Mouse (Mus musculus): ENCODE data around the gene Klhl12. TPM values are rescaled to one million over a fixed set of nuclear protein-coding genes. Genes with fewer than 3 reads are reported as not detected.
"Not testable (repeated sequence)": the region's sequence is repeated elsewhere in the genome, so short reads cannot be mapped to it uniquely, and the experiment has no call there.

Klhl12 gene
- total RNA-seq, 2 experiments from 2014 or later: 37.2 to 41.5 TPM

GRCm38 (mm10) chr1:134445418-134445817, 9.9 kb upstream of the Klhl12 start:
- DNase-seq (ENCODE audit: low spot score in 2 of 2): no peak

DNA sequence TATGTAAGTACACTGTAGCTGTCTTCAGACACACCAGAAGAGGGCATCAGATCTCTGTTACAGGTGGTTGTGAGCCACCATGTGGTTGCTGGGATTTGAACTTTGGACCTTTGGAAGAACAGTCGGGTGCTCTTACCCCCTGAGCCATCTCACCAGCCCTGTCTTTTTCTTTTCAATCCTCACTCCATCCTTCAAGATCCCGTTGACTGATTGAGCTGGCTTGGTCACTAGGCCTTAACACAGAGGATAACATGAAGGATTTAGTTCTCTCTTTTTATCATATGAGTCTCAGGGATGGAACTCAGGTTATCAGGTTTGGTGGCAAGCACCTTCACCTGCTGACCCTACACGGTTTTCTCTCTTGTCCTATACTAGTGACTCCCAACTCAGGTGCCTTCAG, 6.8 kb upstream of the Klhl12 start:
- not testable (repeated sequence) for DNase-seq (ENCODE audit: low spot score in 2 of 2)

DNA sequence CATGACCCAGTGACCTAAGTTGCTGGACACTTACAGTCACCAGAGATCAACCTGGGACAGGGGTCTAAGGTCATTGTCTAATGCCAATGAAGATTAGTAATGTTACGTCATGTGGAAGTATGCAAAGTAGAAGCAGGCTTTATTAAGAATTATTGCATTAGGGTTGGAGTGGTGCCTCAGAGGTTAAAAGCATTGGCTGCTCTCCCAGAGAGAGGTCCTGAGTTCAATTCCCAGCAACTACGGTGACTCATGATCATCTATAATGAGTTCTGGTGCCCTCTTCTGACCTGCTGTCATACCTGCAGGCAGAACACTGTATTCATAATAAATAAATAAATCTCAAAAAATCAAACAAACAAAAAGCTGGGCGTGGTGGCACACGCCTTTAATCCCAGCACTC, 5.1 kb upstream of the Klhl12 start:
- DNase-seq (ENCODE audit: low spot score in 2 of 2): no peak

GRCm38 (mm10) chr1:134450986-134451385, 4.3 kb upstream of the Klhl12 start:
- peak; percentile 7 to 29 for DNase-seq (ENCODE audit: low spot score in 2 of 2)

- no peak for DNase-seq (ENCODE audit: low spot score in 2 of 2)
Measured at GRCm38 (mm10) chr1:134456060-134456459, 729 bp downstream of the Klhl12 start.

DNA sequence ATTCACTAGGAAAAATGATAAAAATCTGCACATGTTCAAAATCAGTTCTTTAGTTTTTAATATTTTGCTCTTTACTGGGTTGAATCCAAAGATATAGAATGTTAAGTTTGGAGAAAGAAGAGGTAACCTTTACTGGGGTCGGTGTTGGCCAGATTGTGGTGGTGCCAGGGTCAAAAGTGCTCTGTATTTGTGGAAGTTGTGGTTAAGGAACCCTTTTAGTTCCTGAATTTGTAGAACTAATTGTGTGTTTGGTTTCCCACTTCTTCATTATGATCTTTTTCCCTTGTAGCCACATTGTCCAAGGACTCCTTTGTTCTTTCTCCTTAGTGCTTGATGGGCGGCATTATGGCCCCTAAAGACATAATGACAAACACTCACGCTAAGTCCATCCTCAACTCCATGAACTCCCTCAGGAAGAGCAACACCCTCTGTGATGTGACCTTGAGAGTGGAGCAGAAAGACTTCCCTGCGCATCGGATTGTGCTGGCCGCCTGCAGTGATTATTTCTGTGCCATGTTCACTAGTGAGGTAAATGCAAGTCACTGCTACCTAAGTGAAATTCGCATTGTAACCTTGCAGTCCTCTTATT, 2.9 kb downstream of the Klhl12 start:
- no peak for DNase-seq (ENCODE audit: low spot score in 2 of 2)

GRCm38 (mm10) chr1:134460294-134461284, 5.3 kb downstream of the Klhl12 start:
- DNase-seq (ENCODE audit: low spot score in 2 of 2): no peak

DNA sequence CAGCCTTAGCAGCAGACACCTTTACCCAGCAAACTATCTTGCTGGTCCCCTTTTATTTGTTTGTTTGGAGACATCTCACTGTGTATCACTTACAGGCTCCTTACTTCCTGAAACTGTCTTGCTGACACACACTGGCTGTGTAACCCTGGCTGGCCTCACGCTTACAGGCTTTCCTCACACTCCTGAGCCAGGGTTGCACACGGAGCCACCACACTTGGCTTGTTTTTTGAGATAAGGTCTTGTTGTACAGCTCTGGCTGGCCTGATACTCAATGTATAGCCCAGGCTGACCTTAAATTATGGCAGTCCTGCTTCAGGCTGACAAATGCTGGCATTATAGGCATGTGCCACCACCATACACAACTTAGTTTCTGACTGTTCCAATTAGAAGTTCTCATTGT, 29.3 kb downstream of the Klhl12 start:
- DNase-seq (ENCODE audit: low spot score in 2 of 2): no peak

DNA sequence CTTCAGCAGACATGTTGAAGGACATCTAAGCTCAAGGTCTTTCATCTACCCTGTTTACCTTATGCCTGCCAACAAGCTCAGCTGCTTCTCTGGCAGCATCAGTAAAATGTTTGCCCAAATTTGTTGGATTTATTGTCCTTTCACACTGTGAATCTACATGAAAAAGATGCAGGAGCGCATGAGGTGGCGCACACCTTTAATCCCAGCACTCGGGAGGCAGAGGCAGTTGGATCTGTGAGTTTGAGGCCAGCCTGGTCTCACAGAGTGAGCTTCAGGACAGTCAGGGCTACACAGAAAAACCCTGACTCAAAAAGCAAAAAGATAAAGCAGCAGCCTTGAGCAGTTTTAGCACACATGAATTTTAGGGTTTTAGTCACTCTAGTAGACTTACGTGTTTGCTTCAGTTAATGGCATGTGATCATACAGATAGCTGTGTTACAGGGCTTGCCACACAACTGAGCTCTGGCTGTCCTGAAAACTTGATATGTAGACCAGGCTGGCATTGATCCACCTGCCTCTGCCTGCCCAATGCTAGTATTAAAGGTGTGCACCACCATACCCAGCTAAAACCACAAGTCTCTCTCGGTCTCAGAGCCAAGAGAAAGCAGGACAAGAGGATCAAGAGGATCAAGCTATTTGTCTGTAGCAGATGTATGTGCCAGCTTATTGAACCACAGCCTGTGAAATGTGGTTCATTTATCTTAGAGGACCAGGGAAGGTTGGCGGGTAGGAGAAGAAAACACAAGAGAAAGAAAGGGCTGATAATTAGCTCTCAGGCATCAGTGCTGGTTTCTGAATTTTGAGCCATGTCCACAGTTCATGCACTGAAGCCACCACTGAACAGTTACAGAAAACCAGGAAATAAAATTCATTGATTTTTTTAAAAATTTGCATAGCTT, 35.8 kb downstream of the Klhl12 start:
- no peak for DNase-seq (ENCODE audit: low spot score in 2 of 2)

- DNase-seq (ENCODE audit: low spot score in 2 of 2): no peak
Measured at GRCm38 (mm10) chr1:134492276-134492675, 36.9 kb downstream of the Klhl12 start.

- no peak for DNase-seq (ENCODE audit: low spot score in 2 of 2)
Measured at GRCm38 (mm10) chr1:134493496-134493895, 38.2 kb downstream of the Klhl12 start.

- DNase-seq (ENCODE audit: low spot score in 2 of 2): no peak
Measured at GRCm38 (mm10) chr1:134493956-134494355, 38.6 kb downstream of the Klhl12 start.

DNA sequence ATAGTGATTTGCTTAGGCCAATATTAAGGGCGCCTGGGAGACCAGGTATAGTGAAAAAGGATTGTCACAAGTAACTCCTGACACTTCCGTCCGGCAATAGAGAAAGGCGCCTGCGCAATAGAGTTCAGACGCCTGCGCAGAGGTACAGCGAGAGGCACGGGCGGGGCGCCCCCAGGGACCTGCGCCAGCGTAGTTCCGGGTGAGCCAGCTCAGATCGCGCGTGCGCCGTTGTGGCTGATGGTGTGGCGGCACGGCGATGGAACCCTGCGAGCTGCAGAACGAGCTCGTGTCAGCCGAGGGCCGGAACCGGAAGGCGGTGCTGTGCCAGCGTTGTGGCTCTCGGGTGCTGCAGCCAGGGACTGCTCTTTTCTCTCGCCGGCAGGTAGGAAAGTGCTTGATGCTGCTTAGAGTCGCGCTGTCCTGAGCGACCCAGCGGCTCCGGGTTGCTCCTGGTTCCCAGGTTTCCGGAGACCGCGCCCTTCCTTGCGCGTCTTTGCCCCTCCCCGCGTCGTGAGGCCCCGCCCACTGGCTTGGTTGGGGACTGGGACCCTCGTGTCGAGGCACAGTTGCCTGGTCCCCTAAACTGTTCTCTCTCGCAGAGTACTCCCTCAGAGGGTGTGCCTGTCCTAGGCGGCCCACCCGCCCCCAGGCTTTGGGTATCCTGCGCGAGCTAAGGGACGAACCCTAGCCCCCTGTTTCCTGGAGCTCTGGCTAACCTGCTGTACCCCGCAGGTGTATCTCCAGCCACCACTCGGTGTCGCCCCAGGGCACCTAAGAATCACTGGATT, 39.3 kb downstream of the Klhl12 start, which contains the start of gene Rabif:
Gene Rabif, plus strand, starts transcription at position 221 of the 788 bp plus-strand sequence.
- peak; percentile 99 for DNase-seq (ENCODE audit: low spot score in 2 of 2)

DNA sequence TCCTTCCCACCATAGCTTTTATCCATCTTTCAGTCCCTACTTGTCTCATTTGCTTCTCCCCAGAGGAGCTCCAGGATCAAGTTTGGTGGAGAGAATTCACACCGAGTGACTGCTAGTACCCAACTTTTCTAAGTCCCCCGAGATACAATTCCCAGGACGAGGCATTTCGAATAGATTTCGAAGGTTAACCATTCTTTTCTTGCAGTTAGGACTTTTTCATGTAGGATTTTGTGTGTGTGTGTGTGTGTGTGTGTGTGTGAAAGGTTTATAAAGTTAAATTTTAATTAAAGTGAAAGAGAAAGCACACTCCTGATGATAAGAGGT, 39.8 kb downstream of the Klhl12 start:
- DNase-seq (ENCODE audit: low spot score in 2 of 2): no peak

DNA sequence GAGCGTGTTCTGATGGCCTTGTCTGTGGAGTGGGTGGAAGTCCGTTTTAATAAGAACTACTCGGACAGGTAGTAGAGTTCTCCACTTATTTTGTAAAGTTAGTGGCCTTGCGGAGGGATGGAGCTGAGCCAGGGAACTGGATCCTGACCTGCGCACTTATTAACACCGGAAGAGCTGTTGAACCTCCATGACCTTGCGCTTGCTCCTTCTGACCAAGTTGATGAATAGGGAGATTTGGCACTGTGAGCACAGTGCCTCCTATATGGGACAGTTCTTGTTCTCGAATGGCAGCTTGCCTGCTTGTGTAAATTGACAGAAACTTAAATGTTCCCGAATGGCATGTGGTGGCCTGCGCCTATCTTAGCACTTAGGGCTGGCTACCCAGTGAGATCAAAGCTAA, 40.7 kb downstream of the Klhl12 start:
- DNase-seq (ENCODE audit: low spot score in 2 of 2): no peak

DNA sequence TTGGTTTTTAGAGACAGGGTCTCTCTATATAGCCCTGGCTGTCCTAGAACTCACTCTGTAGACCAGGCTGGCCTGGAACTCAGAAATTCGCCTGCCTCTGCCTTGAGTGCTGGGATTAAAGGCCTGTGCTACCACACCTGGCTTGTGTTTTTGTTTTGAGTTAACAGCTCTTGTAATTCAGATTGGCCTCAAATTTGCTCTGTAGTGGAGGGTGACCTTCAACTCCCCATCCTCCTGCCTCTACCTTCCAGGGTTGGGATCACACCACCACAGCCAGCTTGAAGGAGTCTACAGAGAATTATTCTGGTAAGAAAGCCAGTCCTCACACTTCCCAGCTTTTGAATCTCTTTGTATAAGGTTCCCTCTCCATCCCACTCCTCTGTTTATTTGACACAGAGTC, 45.6 kb downstream of the Klhl12 start:
- no peak for DNase-seq (ENCODE audit: low spot score in 2 of 2)

DNA sequence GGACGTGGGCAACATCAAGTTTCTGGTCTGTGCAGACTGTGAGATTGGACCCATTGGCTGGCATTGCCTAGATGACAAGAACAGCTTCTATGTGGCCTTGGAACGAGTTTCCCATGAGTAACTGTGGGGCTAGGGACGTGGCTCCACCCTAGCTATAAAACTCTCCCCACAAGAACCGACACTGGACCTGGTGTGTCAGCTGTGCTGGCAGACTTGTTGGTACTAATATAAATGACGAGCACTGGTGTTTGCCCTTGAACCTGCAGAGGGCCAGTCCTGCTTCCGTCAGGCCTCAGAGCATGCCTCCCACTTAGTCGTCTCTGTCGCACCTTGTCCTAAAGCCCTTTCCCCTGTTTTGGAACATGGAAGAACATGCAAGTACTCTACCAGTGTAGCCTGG, 50.9 kb downstream of the Klhl12 start:
- DNase-seq (ENCODE audit: low spot score in 2 of 2): no peak

DNA sequence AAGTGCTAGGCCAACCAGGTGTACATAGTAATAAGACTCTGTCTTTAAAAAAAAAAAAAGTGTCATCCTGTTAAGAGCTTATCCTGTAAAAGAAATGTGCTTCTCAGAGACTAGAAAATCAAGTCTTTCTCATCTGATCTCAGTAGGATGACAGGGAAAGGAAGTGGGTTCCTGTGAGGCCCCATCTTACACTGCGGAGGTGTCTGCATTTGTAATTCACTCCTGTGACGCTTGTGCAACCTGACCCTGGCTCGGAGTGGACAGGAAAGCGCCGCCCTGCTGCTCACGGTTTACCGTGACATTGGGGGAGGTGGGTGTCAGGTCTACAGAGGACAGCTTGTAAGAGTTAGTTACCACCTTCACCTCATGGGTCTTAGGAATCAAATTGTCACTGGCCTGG, 54.7 kb downstream of the Klhl12 start:
- no peak for DNase-seq (ENCODE audit: low spot score in 2 of 2)

- DNase-seq (ENCODE audit: low spot score in 2 of 2): no peak
Measured at GRCm38 (mm10) chr1:134512183-134512582, 56.9 kb downstream of the Klhl12 start.

DNA sequence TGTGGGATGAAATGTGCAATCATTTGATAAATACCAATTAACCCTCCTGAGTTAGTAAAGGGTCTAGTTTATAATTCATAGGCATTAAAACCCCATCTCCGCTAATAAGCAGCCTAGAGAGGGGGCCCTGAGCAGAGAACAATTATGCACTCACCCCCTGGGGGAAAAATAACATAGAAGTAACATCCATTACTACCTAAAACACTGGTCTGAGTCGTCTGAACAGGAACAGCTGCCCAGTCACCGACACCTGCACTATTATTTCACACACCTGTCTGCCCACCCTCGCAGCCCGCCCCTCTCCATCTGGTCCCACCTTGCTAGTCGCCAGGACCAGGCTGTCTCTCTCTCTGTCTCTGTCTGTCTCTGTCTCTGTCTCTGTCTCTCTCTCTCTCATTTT, 57.3 kb downstream of the Klhl12 start:
- no peak for DNase-seq (ENCODE audit: low spot score in 2 of 2)

Data from layer of hippocampus, postnatal 14 days (tissue).